Mouse (Mus musculus) ES-E14 (cell line): ENCODE measurements at regions not wholly inside any gene's neighbourhood (a gene's known extent, or its start where the extent isn't known, plus 50 kb on each side); places are given as distances from the start of the nearest gene placed in this dataset.

Experiments used
- DNase-seq: peaks from one replicate; pipeline ENCODE4 v3.0.0-alpha.2; 2013; ENCODE audit warnings: low read depth, low spot score
- H3K27ac ChIP-seq: 2 replicates; pipeline ENCODE4 v1.5.1; 2012; ENCODE audit warnings: low read depth, mild to moderate bottlenecking, low read length, moderate library complexity, mixed read lengths; ENCODE audit not compliant: poor library complexity, insufficient read depth, severe bottlenecking
- H3K36me3 ChIP-seq: 2 replicates; pipeline ENCODE4 v1.6.1; 2012; ENCODE audit warnings: mild to moderate bottlenecking, low read length, moderate library complexity, mixed read lengths; ENCODE audit not compliant: control insufficient read depth, poor library complexity, insufficient read depth, severe bottlenecking
- H3K4me1 ChIP-seq, 2 experiments: fragments of 150-350 bp in 1 of 2; sonication (generic) in 1 of 2; 2 replicates each; pipeline ENCODE4 v1.6.1; 2012; ENCODE audit warnings: low read length in 2 of 2, mild to moderate bottlenecking in 1 of 2, mixed read lengths in 1 of 2; ENCODE audit not compliant: control insufficient read depth in 2 of 2, insufficient read depth in 2 of 2, poor library complexity in 1 of 2
- H3K4me3 ChIP-seq, 2 experiments: fragments of 150-350 bp in 1 of 2; sonication (generic) in 1 of 2; 2 replicates each; pipeline ENCODE4 v1.5.1; 2012; ENCODE audit warnings: low read length in 2 of 2, low read depth in 1 of 2, mild to moderate bottlenecking in 1 of 2, mixed read lengths in 1 of 2; ENCODE audit not compliant: insufficient read depth in 1 of 2, poor library complexity in 1 of 2, severe bottlenecking in 1 of 2
- H3K9ac ChIP-seq: 2 replicates; pipeline ENCODE4 v1.6.1; 2012; ENCODE audit warnings: low read depth, mild to moderate bottlenecking, low read length, mixed read lengths; ENCODE audit not compliant: poor library complexity, insufficient read depth, severe bottlenecking
- H3K9me3 ChIP-seq: fragments of 150-350 bp; sonication (generic); 2 replicates; pipeline ENCODE4 v1.6.1; 2012; ENCODE audit warnings: low read depth, mild to moderate bottlenecking, low read length; ENCODE audit not compliant: control insufficient read depth, insufficient read depth
- CHD2 ChIP-seq: IDR thresholded peaks from 2 replicates; pipeline ENCODE4 v1.6.1; 2014; ENCODE audit warnings: mild to moderate bottlenecking, low read depth, low read length, inconsistent platforms
- HCFC1 ChIP-seq: IDR thresholded peaks from 2 replicates; pipeline ENCODE4 v1.6.1; 2012; ENCODE audit warnings: low read length, inconsistent platforms, borderline replicate concordance; ENCODE audit not compliant: insufficient read depth
- MAFK ChIP-seq: IDR thresholded peaks from 2 replicates; pipeline ENCODE4 v1.6.1; 2014; ENCODE audit warnings: mild to moderate bottlenecking, low read depth, low read length, inconsistent platforms; ENCODE audit not compliant: insufficient read depth
- ZC3H11A ChIP-seq: IDR thresholded peaks from 2 replicates; pipeline ENCODE4 v1.6.1; 2012; ENCODE audit warnings: low read depth, mild to moderate bottlenecking, inconsistent platforms, low read length, borderline replicate concordance
- ZNF384 ChIP-seq: IDR thresholded peaks from 2 replicates; pipeline ENCODE4 v1.6.1; 2012; ENCODE audit warnings: low read depth, low read length, inconsistent platforms
- in situ Hi-C, 2 experiments: fragments of 600-800 bp; cut with MboI; formaldehyde crosslinking; loops; one replicate each; pipeline ENCODE4 v1.15.1; 2025; ENCODE audit warnings: low sequenced_read_pairs in 2 of 2, inconsistent platforms in 1 of 2; ENCODE audit not compliant: unreplicated experiment in 2 of 2

DNA sequence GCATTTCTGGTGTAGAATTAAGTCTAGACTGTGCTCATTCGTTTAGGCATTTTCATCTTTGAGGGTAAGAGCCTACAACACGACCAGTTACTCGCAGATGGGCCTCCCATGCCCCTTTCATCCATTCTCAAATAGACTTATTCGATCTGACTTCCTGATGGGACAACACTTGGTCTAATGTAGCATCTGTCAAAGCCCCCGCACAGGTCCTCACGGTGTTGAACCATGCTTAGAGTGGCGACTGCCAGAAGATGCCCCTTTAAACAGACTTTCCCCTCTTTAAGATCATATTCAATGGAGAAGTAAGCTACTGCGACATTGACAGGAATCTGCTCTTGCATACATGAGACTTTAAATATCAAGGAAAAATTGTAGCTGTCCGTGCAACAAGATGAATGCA, 140.1 kb upstream of the Kcnh8 start:
- in situ Hi-C loops, result no loop called here
- Histone ChIP-seq H3K36me3 (no peaks in the 10 kb centered on the region), H3K4me1 (no peaks in the 10 kb centered on the region), H3K9me3 (no peaks in the 10 kb centered on the region), H3K4me3 (no peak overlapping the region), H3K27ac (no peak overlapping the region), H3K9ac (no peak overlapping the region)
- TF ChIP-seq HCFC1, result no peak
- TF ChIP-seq MAFK, result no peak
- no peak for TF ChIP-seq ZC3H11A
- TF ChIP-seq ZNF384, result no peak
- TF ChIP-seq CHD2, result no peak
- DNase-seq, result no peak

DNA sequence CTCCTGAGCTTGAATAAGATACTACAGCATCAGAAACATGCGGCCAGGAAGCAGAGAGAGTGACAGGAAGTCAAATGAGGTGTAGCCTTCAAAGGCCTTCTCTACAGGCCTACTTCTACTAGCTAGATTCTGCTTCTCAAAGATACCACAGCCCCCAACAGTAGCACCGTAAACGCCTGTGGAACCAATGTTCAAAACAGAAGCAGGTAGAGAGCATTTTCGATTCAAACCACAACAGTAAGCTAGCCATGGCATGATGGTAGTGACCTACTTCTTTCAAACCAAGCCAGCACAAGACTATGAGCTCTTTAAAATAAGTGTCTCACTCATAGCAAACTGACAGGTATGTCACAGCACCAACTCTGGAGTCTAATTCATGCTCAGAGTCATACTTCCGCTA, 134.0 kb upstream of the Kcnh8 start:
- Histone ChIP-seq H3K4me3 (no peak overlapping the region), H3K36me3 (no peaks in the 10 kb centered on the region), H3K4me1 (no peaks in the 10 kb centered on the region), H3K27ac (no peak overlapping the region), H3K9ac (no peak overlapping the region), H3K9me3 (no peaks in the 10 kb centered on the region)
- no peak for DNase-seq
- TF ChIP-seq MAFK (no peak), ZC3H11A (no peak), CHD2 (no peak), ZNF384 (no peak), HCFC1 (no peak)
- in situ Hi-C loops, result no loop called here

DNA sequence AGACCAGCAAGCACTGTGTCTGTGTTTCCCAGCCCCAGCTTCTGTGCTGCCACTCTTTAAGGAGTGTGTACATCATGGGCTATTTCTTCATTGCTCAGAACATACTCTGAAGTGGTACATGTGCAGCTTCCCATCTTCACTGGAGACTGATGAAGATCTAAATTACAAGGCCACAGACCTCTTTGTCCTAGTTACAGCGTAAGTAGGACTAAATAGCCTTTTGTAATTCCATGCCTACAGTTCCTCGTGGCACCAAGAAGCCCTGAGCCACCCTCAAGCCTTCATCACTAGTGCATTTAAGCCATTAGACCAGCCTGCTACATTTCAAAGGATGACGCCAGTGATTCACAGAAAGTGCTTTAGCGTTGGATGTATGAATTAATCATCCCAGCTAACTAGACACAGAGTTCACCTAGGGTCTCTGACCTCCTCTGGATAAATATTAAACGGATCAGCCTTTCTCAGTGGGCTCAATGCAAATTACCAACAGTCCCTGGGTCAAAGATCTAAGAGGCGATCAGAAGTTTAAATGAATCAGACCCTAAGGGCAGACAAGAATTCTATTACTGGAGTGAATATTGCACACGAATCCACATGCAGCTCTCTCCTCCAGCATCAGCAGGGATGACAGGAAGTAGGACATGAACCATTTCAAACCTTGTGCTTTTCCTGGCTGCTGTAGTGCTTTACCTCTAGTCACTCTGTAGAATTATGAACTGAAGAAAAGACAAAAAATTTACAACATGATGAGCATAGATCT, 123.0 kb upstream of the Kcnh8 start:
- in situ Hi-C loops, result no loop called here
- Histone ChIP-seq H3K27ac (no peak overlapping the region), H3K4me3 (no peak overlapping the region), H3K36me3 (no peaks in the 10 kb centered on the region), H3K9me3 (no peaks in the 10 kb centered on the region), H3K9ac (no peak overlapping the region), H3K4me1 (no peaks in the 10 kb centered on the region)
- DNase-seq, result no peak
- TF ChIP-seq MAFK, result no peak
- no peak for TF ChIP-seq CHD2
- TF ChIP-seq HCFC1, result no peak
- no peak for TF ChIP-seq ZC3H11A
- no peak for TF ChIP-seq ZNF384

DNA sequence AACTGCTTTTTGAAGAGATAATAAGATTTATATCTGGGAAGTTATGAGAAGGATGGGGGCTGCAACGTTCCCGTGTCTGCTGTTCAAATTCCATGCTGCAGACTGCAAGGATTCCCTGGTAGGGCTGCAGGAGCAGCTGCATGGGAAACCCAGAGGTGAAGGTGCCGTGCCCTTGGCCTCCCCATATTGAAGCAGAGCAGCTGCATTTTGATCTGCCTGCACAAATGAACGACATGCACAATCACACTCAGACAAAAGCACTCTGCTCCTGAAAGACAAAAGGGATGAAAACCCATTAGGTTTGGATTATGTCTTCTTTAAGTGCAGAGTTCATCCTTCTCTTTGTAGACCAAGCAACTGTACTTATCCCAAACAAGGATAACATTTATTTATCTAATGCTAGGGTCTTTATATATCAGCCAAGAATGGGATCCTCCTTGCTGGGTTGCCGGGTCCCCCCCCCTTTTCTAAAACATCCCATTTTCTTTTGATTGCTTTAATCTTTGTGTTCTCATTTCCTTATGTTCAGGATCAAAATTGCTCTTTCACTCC, 122.3 kb upstream of the Kcnh8 start:
- H3K9me3 ChIP-seq, result no peaks in the 10 kb centered on the region
- TF ChIP-seq ZNF384 (no peak), MAFK (no peak), CHD2 (no peak), ZC3H11A (no peak), HCFC1 (no peak)
- no peaks in the 10 kb centered on the region for H3K36me3 ChIP-seq
- H3K9ac ChIP-seq, result no peak overlapping the region
- no peaks in the 10 kb centered on the region for H3K4me1 ChIP-seq
- H3K27ac ChIP-seq, result no peak overlapping the region
- H3K4me3 ChIP-seq, result no peak overlapping the region
- in situ Hi-C loops, result no loop called here
- DNase-seq, result no peak
